Mouse (Mus musculus) spleen, adult 12 weeks (tissue): ENCODE measurements around the gene Gpr25.

ENCODE experiments used
- DNase-seq: peaks from one replicate; pipeline ENCODE4 v3.0.0; 2022; ENCODE audit warnings: low spot score

Gene Gpr25

DNA sequence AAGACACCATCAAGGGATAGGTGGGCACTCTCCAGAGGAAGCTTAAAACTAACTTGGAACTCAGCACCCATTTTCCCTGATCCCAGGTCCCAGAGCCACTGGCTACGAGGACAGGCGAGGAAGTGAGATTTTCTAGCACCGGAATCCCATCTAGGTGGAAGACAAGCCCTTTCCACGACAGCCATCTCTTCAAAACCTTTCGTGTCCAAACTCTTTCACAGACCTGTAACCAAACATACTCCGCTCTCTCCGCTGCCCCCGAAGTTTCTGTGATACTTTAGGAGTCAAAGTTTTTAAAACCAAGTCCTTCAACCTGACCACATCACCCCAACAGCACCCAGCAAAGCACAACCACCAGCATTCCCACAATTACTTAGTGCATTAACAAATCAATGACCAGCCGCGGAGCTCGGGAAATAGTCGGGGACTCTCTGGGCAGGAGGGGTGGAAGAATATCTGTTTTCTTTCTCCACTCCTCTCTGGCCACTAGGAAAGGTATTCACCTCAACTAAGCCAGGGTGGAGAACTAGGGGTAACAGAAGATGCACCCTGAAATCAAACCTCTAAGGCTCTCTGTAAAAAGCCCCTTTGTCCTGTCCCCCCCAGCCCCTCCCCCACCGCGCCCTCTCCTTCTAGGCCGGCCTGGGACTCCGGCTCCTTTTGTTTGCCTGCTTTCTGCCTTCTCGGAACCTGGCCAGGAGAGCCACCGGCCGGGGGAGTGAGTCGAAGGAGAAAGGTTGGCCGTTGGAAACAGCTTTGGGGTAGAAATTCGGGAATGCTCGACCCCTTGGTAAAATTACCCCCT is 27.5 kb downstream of the Gpr25 start:
- no peak for DNase-seq

DNA sequence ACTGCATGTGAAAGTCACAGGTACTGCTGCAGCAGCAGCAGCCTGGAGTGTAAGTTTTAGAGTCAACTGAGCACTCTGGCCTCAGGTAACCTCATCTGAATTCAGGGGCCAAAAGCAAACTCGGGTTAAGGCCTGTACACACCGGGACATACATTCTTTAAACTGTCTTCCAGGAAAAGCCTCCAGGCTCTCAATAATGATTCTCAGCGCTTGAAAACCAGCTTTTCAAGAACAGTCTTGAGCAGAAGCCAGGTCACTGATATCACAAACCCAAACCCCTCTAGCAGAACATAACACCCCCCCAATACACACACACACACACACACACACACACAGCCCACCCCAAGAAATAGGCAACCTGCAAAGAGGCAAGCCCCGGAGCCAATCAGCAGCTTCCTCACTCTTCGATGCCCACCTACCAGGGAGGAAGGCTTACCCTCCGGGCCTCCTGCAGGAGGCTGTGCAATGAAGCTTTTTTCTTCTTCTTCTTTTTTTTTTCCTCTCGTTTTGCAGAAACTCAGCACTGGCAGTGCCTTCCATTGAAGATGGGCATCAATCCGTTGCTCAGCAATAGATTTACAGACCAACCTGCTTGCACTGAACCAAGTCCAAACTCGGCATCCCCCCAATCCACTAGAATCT is 28.3 kb downstream of the Gpr25 start:
- DNase-seq, result no peak

DNA sequence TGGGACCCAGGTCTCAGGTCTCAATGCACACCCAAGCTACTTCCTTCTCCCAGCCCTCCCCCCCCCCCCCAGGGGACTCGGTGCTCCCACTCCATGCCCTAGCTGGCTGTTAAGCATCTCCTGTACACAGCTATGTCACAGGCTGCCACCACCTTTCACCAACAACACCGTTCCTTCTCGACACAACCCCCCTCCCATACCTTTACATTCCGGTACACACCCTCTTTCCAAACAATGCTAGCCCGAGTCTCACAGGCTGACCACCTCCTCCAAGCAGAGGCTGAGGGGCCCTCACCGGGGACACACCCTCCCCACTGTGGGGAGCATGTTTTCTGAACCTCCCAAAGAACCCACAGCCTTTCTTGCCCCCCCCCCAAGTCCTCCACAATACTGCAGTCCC is 29.1 kb downstream of the Gpr25 start:
- no peak for DNase-seq

DNA sequence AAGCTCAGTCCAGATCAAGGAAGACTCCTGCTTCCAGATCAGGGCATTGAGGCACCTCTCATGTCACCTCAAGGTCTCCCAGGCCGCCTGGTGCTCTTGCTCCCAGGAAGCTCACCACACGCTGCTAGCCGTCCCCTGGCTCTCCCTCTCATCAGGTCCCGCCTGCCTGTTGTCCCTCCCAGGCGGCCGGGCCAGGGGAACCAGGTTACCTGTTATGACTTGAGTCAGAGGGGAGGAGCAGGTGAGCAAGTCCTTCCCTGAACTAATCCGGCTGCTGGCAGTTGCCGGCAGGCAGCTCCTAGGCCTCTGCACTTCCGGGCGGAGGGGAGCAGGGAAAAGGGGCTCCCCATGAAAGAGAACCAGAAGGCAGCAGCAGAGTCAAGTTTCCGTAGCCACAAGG is 30.5 kb downstream of the Gpr25 start:
- DNase-seq, result no peak

DNA sequence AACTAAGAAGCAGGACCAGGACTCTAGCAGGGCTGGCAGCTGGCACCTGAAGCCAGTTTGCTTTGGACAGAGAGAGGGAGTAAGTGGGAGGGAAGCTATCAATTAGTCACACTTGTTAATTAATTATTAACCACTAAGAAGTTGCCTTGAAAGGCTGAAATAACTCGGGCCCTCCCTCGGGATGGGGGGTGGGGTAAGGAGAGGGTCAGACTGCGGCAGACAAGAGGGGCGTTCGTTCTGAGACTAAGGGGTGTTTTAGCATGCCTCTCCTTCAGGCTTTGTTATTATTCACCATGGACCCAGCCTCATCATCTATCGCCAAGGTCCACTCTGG is 31.7 kb downstream of the Gpr25 start:
- DNase-seq, result no peak

DNA sequence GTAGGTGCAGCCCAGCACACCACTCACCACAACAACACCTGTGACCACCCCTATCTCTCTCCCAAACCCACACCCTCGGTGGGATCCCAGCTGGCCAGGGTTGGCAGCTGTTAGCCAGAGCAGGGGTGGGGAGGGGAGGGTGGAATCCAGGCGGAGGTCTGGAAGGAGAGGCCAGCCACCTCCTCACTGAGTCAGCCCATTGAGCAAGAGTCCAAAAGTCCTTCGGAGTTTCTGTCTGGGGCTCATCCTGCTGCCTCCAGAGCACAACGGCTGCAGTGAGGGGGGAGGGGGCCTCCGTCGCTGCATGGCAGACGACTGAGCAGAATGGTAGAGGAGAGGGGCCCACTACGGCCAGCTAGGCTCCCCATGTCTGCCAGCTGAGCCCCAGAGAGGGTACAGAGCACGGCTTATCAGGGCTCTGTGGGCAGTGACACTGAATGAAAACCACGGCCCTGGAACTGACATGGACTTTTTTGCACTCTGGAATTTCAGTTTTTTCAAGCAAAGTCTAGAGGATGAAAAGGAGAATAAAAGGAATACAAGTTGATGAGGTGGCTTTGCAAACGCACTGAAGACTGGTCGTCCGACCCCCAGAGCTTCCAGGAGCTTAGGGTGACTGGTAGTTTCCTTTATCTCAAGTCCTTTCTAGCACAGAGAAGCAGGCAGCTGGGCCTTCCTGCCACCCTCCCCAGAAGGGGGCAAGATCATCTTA is 32.2 kb downstream of the Gpr25 start:
- no peak for DNase-seq

DNA sequence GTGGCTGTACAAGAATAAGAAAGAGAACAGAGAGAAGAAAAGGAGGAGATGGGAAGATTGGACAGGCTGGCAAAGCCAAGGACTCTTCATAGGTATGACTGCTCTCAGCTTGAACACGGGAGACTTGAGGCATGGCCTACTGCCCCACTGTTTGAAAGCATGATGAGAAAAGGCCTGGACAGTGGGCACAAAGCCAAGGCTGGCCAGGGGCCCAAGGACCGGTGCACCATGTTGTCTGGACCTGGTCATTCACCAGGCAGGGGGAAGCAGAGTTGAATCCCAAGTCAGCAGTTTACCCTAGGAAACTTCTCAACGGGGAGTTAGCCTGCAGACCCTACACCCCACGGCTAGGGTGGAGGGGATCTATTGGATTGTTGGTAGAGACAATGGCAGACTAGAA is 32.8 kb downstream of the Gpr25 start:
- DNase-seq, result no peak

DNA sequence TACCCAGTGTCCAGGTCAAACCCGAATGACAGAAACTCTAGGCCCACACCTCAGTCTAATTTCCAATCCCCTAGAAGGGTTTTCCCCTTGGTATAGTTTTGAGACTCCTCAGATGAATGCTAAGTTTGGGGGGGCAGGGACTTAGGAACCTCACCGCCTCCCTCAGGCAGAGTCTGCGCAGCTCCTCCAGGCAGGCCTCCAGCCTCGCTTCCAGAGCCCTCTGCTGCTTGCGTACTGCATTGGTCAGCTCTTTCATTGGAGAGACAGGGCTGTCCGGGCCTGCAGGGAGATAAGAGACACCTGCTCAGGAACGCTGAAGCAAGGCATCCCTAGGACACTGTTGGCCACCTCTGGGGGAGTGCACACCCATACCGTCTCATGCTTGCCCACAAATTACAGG is 34.0 kb downstream of the Gpr25 start:
- DNase-seq, result no peak

DNA sequence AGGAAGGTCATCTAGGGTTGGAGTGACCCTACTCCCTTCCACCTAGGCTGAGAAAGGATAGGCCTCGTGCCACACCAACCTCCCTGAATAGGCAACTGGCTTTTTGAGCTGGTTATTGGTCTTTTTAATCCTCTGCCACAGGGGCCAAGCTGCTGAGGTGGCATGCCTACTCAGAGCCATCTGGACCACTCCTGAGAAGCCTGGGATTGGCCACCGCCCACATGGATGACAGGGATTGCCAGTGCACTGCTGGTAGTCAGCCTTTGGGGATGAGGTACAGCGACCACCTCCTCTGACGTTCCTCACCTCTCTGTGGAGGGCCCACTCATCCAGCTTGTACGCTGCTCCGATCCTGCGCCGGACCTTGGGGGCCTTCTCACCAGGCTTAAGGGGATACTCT is 34.8 kb downstream of the Gpr25 start:
- no peak for DNase-seq

DNA sequence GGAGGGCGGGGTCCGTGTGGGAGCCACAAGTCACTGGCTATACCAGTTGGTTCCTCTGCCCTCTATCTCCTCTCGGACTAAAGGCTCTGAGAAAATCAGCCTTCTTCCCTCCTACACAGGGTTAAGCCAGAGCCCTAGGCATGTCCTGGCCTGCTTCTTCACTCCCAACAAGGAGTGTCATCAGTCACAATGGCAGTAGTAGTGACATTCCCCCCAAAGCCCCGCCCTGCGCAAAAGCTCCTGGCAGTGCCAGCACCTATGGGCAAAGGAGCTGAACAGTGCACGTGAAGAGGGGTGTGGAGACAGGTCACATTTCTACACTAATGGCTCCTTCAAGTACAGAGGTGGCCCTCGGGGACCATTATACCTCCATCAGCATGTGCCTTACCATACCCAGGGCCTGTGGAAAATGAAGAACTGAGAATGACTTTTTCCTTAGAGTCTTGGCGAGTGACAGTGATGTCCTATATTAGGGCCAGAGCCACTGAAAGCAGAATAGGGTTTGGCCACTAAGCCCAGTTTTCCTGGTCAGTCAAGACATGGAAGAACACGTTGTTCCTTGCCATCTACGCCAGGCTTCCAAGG is 36.8 kb downstream of the Gpr25 start:
- DNase-seq, result no peak

DNA sequence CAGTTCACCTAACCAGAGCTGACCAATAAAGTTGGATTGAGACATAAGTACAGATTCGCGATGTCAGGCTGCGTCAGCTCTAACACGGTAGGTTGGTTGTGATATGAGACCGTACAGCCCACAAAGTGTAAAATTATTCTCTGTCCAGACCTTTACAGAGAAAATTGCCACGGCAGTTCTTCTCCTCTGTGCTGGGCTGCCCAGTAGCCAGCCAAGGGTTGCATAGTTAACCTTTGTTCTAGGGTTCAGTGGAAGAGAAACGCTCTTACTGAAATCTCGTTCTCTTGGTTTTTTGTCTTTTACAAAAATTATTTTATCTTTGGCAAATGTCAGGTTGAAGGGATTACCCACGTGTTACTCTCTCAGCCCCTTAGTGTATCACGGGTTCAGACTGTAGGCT is 38.3 kb downstream of the Gpr25 start:
- no peak for DNase-seq

DNA sequence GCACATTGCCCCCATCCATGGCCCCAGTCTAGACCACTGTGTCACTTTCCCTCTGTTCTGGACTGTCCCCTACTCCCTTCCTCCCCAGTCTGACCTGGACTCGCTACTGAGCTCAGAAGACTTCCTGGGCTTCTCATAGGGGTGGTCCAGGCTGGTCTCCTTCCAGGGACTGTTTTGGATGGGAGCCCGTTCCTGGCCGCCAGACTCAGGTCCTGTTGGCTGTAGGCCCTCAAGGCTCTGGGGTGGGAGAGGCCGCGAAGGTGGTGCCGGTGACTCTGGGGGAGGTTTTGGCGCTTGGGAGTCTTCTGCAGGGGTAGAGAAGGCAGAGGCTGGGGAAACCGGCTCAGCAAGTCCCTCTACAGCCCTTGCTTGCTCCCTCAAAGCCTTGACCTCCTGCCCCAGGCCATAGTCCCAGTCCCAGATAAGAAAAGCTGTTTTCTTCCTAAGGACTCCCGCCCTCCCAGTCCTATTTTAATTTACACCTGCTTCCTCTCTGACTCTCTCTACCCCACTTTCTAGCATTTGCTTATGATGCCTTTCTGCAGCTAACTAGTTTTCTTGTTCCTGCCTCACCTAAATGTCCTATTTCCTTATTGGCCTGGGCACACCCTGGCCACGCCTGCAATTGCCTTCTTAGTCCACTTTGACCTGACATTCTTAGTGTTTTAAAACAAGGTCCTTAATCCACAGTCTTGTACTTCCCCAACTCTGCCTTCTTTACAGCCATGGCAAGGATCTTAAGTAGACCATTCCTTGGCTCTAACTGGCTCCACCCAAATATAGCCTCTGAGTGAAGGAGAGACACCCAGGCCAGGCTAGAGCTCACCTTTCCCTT is 40.4 kb downstream of the Gpr25 start:
- DNase-seq, result no peak

DNA sequence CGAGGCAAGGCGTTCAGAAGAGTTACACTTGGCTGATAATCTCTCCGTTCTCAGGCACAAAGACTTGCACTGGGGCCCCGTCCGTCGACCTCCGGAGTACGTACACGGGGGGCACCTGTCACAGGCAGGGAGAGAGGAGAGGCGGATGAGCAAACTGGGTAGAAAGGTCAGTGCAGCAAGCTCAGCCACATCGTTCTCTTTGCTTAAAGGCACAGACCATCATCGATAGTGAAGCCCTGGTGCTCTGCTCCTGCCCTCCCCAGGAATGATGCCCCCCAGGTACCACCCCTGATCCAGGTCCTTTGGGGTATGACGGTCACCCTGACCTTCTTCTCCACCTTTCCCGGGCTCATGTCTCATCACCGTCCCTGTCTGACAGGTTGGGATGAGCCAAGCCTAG is 46.4 kb downstream of the Gpr25 start:
- DNase-seq, result no peak

DNA sequence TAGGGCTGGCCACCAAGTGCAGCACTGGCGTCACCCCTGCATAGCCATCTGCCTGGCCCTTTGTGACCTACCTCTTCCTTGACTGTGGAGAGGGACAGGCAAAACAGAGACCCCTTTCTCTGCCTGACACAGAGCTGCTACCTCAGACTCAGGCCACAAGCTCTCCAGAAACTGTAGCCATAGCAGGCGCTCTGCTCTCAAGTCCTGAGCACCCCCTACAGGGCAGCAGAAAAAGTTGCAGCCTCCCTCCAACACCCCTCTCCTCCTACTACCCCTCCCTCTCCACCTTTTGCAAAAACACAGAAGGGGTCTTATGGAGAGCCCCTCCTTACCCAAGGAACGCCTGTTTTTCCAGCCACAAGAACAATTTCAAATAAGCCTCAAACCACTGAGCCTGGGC is 47.9 kb downstream of the Gpr25 start, which contains the start of gene Mroh3:
TSS of gene Mroh3 (minus strand) at position 26 of the 400 bp plus-strand sequence.
- DNase-seq, result no peak
